Mouse (Mus musculus) stomach, postnatal 0 days (tissue): ENCODE measurements at regions not wholly inside any gene's neighbourhood (a gene's known extent, or its start where the extent isn't known, plus 50 kb on each side); places are given as distances from the start of the nearest gene placed in this dataset.

Experiments
- CTCF ChIP-seq: IDR thresholded peaks from 2 replicates; pipeline ENCODE4 v1.5.1; 2016; ENCODE audit warnings: antibody characterized with exemption, low read depth, mild to moderate bottlenecking, moderate library complexity
- EP300 ChIP-seq: optimal IDR thresholded peaks from 2 replicates; pipeline ENCODE3; 2016; ENCODE audit warnings: antibody characterized with exemption

GRCm38 (mm10) chr6:18651319-18651718 lies 136.7 kb upstream of the Cttnbp2 start:
- TF ChIP-seq CTCF = no peak
- no peak for TF ChIP-seq EP300
